Mouse (Mus musculus) testis, adult 10 weeks (tissue): Measurements from ENCODE around the gene Wnt6. TPM values are rescaled to one million over a fixed set of nuclear protein-coding genes. Genes with fewer than 3 reads are reported as not detected.

ENCODE experiments used
- polyA plus RNA-seq: library from polyadenylated mRNA; stranded (reverse); fragments of 350-450 nt; fragmentation: Illumina TruSeq; extraction: RNeasy Lipid Tissue Mini Kit (QIAGEN cat#74804); gene quantifications from one replicate; pipeline ENCODE4 v1.2.3, GENCODE M21; 2014; ENCODE audit warnings: low read depth, low replicate concordance

Gene Wnt6
- 2.4 TPM for polyA plus RNA-seq

DNA sequence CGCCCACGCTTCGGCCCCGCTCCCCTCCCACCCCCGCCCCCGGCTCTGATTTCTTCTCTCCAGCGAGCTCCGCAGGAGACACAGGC lies at the start of gene Wnt6:
TSS of gene Wnt6 (plus strand) at position 48 of the 86 bp plus-strand sequence.

GRCm38 (mm10) chr1:74748643-74749271 lies 22.9 kb upstream of the Wnt6 start, which contains the start of gene Prkag3:
Gene Prkag3 (minus strand): TSS chr1:74749221.

GRCm38 (mm10) chr1:74791249-74791648 lies 19.6 kb downstream of the Wnt6 start, which contains the start of gene Wnt10a:
Gene Wnt10a (plus strand): TSS chr1:74791516.

Other genes with a start within 250 kb of the Wnt6 start
- 174 TPM for gene Plcd4, start 229.0 kb upstream of the Wnt6 start, polyA plus RNA-seq
- gene Usp37, start 227.6 kb upstream of the Wnt6 start, polyA plus RNA-seq, result 123 TPM
- gene Zfp142, start 183.6 kb upstream of the Wnt6 start, polyA plus RNA-seq, result 3.1 TPM
- 2.4 TPM for gene Bcs1l, start 183.6 kb upstream of the Wnt6 start, polyA plus RNA-seq
- gene Rnf25, start 170.5 kb upstream of the Wnt6 start, polyA plus RNA-seq, result 59.3 TPM
- 150 TPM for gene Stk36, start 170.4 kb upstream of the Wnt6 start, polyA plus RNA-seq
- gene Ttll4, start 110.1 kb upstream of the Wnt6 start, polyA plus RNA-seq, result 74.8 TPM
- 2.7 TPM for gene Cyp27a1, start 58.3 kb upstream of the Wnt6 start, polyA plus RNA-seq
- gene Prkag3, start 22.7 kb upstream of the Wnt6 start, polyA plus RNA-seq, result 0.08 TPM
- not detected for gene Wnt10a, start 19.6 kb downstream of the Wnt6 start, polyA plus RNA-seq
- gene Cdk5r2, start 83.0 kb downstream of the Wnt6 start, polyA plus RNA-seq, result not detected
- 3.4 TPM for gene Fev, start 113.5 kb downstream of the Wnt6 start, polyA plus RNA-seq
- not detected for gene Cryba2, start 121.3 kb downstream of the Wnt6 start, polyA plus RNA-seq
- 54.2 TPM for gene Cfap65, start 163.7 kb downstream of the Wnt6 start, polyA plus RNA-seq
- not detected for gene Ihh, start 179.8 kb downstream of the Wnt6 start, polyA plus RNA-seq